Mouse (Mus musculus) cerebellum, adult 18-20 months (tissue): Measurements from ENCODE around the gene Sos2.

Experiments
- DNase-seq, 2 experiments: peaks; one replicate each; pipeline ENCODE4 v3.0.0; 2021

Gene Sos2

DNA sequence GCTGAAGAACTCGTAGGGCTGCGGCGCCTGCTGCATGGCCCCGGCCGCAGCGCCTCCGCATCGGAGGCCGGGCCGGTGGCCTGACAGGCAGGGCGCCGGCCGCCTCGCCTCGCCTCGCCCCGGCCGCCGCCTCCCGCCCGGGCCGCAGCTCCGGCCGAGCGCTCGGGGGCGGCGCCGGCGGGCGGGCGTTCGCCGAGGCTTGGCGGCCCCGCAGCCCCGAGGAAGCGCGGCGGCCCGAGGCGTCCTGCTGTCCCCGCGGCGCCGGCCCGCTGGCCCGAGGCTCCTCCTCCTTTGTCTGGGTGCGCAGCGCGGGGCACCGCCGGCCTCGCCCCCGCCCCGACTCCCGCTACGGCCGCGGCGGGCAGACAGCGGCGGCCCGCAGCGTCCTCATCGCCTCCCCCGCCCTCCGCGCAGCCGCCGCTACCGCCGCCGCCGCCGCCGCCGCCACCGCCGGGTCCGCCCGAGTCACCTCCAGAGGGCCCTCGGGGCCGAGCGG, at the start of gene Sos2:
TSS of gene Sos2 (minus strand) at position 287 of the 496 bp plus-strand sequence.
- peak; percentile 75 to 84 for DNase-seq

- DNase-seq = no peak
These were observed 48.7 kb upstream of the Sos2 start for GRCm38 (mm10) chr12:69730306-69730705.

- no peak for DNase-seq
These were observed 47.6 kb upstream of the Sos2 start for GRCm38 (mm10) chr12:69729246-69729645.

DNA sequence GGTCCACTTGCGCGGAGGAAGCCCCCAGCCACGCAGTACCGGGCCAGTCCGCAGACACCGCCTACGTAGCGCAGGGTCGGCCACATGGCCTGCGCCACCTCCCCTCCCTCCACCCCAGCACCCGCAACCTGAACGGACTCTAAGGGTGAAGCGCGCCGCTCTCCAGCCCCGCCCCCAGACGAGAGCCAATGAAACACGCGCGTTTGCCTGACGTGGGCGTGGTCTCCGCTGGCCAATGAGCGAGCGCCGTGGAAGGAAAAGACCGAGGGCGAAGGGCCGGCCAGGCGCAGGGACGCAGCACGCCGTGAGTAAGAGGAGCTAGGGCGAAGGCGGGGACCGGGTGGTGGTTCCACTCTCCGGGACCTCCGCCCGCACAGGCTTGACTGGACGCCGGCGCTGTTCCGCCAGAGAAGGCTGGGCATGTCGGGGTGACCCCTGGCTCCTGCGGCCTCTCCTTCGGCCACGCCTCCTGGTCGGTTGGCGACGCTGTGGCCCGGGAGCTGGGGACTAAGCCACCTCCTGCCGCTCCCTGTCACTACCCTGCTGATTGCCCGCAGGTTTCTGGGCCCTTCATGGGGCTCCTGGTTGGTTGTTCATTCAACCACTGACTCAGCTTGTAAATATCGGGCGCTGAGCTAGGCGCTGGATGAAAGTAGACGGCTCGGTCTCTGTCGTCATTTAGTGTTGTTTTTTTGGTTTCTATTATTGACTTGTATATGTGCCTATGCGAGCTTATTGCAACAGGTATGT, 43.2 kb upstream of the Sos2 start, which contains the start of the genes L2hgdh and Atp5s:
TSS of gene L2hgdh (minus strand) at position 163 of the 750 bp plus-strand sequence.
TSS of gene Atp5s (plus strand) at position 240 of the 750 bp plus-strand sequence.
- DNase-seq = peak; percentile 97 to 98

GRCm38 (mm10) chr12:69724018-69724710, 42.5 kb upstream of the Sos2 start:
- DNase-seq = peak in 1 of 2 experiments; percentile 7

GRCm38 (mm10) chr12:69723376-69723775, 41.7 kb upstream of the Sos2 start:
- no peak for DNase-seq

DNA sequence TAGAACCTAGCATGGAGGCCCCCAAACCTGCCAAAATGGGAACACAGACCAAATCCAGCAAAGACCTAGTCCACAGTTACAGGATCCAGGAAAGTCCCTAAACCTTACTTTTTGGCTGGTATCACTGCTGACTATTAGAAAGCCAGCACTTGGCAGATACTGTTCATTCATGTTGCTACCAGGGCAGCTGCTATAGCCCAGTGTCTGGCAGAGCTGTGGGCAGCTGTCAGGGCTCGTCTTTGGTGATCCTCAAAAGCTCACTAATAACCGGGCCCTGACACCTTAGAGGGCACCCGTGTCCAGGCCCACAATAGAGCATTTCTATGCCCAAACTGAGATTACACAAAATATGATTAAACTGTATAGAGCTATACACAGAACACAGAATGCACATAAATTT, 41.2 kb upstream of the Sos2 start:
- no peak for DNase-seq

- no peak for DNase-seq
These were observed 32.0 kb upstream of the Sos2 start for GRCm38 (mm10) chr12:69713628-69714027.

DNA sequence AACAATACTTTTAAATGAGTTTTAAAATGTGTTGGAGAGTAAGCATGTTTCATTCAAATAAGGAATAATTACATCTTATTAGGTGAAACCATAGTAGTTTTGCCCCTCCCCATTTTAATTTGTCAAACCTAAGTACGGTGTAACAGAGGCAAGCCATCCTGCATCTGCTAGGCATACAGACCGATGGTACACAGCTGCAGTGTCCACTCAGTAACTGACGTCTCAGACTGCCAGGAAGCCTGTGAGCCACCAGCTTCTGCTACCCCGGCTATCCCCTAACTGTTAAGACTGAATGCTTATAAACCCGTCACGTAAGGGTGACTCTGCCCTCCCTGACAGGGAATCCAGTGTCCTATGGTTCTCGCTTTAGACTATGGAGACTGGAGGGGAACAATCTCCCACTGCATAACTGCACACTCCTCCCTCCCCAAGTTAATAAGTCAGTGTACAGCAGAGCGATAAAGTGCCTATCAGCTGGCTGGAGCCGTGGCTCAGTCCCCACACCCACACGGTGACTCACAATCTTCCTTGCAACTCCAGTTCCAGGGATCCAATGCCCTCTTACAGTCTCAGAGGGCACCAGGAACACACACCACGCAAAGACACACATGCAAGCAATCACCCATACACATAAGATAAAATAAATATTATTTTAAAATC, 23.3 kb upstream of the Sos2 start:
- DNase-seq = no peak

DNA sequence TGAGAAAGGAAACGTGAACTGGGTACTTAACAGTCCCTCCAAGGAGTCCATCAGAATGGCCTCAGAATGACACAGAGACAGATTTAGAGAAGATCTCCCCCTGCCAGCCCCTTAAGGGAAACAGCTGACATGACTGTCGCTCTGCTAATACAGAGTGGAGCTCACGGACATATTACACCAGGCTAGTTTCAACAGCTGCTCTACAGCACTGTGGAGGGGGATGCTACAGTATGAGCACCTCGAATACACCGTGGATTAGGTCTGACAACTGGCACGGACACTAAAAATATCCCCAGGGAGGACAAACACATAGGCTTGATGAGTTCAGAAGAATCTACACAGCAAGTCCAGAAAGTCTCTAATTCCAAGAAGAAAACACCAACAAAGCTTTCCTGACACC, 16.7 kb upstream of the Sos2 start:
- no peak for DNase-seq

- peak; percentile 63 to 65 for DNase-seq
These were observed 15.1 kb upstream of the Sos2 start for GRCm38 (mm10) chr12:69696746-69697145.

- DNase-seq = no peak
These were observed 11.8 kb upstream of the Sos2 start for GRCm38 (mm10) chr12:69693471-69693870.

DNA sequence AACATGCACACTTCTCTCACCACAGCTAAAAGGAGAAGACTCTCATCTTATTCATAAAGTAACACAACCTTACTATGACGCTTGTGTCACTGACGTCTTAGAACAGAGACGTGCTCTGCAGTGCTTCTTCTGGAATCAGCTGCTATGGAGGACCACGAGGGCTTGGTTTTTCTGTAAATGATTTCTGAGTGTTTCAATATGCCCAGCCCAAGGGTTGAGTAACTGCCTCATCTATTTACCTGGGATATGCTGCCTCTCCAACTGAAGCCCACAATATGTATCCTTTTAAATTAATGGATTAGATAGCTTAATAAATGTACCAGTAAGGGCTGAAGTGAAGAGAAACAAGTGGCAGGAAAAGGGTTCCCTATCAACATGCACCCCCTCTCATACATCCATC, 9.1 kb upstream of the Sos2 start:
- DNase-seq = no peak

GRCm38 (mm10) chr12:69689094-69689493, 7.4 kb upstream of the Sos2 start:
- no peak for DNase-seq

DNA sequence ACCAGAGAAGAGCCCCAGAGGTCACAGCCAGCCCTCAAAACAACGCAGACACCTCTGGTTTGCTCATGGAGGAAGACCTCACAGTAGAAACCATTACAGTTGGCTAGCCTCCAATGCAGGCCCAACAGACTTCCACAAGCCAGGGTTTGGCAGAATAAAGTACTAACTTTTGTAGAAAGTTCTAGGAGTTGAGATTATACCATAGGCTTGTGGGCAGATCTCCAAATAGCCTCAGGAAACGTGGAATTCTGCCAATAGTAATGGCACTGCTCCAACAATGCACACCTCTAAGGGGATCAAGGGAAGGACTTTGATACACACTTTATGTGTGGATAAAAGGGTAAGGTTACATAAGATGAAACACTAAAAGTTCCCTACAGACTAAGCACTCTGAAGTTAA, 6.7 kb upstream of the Sos2 start:
- no peak for DNase-seq

- DNase-seq = peak; percentile 92 to 95
These were observed 1.9 kb upstream of the Sos2 start for GRCm38 (mm10) chr12:69683537-69683936.

DNA sequence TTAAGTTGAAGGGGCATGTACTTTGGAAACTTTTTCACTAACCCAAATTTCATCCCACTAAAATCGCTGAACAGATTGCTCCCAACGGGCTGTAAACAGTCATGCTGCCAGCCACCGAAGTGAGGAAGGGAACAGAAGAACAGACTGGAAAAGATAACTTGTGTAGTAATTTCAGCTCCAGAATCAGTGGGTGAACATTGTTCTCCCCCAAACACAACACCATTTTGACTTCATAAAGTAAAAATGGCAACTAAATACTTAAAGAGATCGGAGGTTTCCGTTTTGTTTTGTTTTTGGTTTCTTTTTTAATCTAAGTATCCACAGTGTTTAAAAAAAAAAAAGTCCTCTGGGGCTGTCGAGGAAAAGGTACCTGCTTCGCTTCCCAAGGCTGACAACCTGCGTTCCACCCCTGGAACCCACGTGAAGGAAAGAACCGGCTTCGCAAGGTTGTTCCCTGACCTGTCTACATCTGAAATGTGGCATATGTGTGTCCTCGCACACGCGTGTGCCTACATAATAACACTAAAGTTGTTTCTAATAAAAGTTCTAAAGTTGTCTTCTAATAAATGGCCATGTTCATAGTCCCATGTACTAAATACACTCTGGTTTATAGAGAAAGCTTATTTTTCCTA, 1.3 kb upstream of the Sos2 start:
- no peak for DNase-seq

- peak; percentile 86 to 91 for DNase-seq
These were observed 574 bp upstream of the Sos2 start for GRCm38 (mm10) chr12:69682065-69682787.

- peak; percentile 32 to 52 for DNase-seq
These were observed 752 bp downstream of the Sos2 start for GRCm38 (mm10) chr12:69680635-69681565.

DNA sequence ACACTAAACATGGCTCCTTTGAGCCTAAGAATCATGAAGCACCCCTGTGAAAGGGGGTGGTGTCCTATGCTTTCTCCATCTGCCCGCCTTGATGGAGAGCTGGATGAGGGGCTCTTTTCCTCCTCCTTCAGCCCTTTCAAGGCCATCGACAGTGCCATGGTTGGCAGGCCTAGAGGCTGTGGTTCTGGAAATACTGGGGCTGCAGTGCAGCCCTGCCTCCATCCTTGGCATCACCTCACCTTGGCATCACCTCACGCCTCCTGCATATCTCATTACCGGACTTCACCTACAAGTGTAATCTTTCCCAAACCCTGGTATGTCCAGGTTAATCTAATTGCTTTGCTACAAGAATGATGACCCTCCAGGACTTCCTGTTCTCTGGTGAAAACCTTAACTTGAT, 5.5 kb downstream of the Sos2 start:
- DNase-seq = peak; percentile 41 to 63
